Mouse (Mus musculus): ENCODE results near the gene Gm42669. TPM values are rescaled to one million over a fixed set of nuclear protein-coding genes. Genes with fewer than 3 reads are reported as not detected.

Gene Gm42669
- polyA plus RNA-seq, 1 experiment, result 0.04 TPM

GRCm38 (mm10) chr5:107497519-107498501 is 9.6 kb upstream of the Gm42669 start:
- Histone ChIP-seq H3K79me3 (ENCODE audit: low read depth) (no peaks in the 10 kb centered on the region), H3K79me2 (ENCODE audit: control insufficient read depth, insufficient read depth) (no peaks in the 10 kb centered on the region), H3K27me3 (ENCODE audit: control insufficient read depth, insufficient read depth, insufficient read length) (no peaks in the 10 kb centered on the region), H3K4me3 (ENCODE audit: insufficient read depth, poor library complexity, severe bottlenecking) (no peak overlapping the region), H3ac (ENCODE audit: control insufficient read depth, insufficient read length, low read depth) (no peak overlapping the region), H3K36me3 (ENCODE audit: control insufficient read depth, insufficient read depth) (no peaks in the 10 kb centered on the region)
- TF ChIP-seq MAX (IDR thresholded peaks at IDR 0.05) (no peak), MYOD1 (IDR thresholded peaks at IDR 0.05; ENCODE audit: control insufficient read depth, insufficient read length, low read depth) (no peak), CEBPB (IDR thresholded peaks at IDR 0.05; ENCODE audit: low read depth) (no peak), MYOG (IDR thresholded peaks at IDR 0.05; ENCODE audit: control insufficient read depth, extremely low read depth, insufficient read length) (no peak), FOSL1 (IDR thresholded peaks at IDR 0.05; ENCODE audit: insufficient read depth, low read length, poor library complexity, severe bottlenecking) (no peak), USF1 (IDR thresholded peaks at IDR 0.05; ENCODE audit: low read depth) (no peak), CTCF (IDR thresholded peaks at IDR 0.05; ENCODE audit: control insufficient read depth, insufficient read depth, insufficient read length) (no peak)

GRCm38 (mm10) chr5:107498806-107499310 is 8.6 kb upstream of the Gm42669 start:
- no peaks in the 10 kb centered on the region for H3K36me3 ChIP-seq (ENCODE audit: control insufficient read depth, insufficient read depth)
- H3ac ChIP-seq (ENCODE audit: control insufficient read depth, insufficient read length, low read depth), result no peak overlapping the region
- no peaks in the 10 kb centered on the region for H3K79me2 ChIP-seq (ENCODE audit: control insufficient read depth, insufficient read depth)
- TF ChIP-seq FOSL1 (IDR thresholded peaks at IDR 0.05; ENCODE audit: insufficient read depth, low read length, poor library complexity, severe bottlenecking), result no peak
- TF ChIP-seq MYOG (IDR thresholded peaks at IDR 0.05; ENCODE audit: control insufficient read depth, extremely low read depth, insufficient read length), result no peak
- no peak for TF ChIP-seq MAX (IDR thresholded peaks at IDR 0.05)
- no peak for TF ChIP-seq MYOD1 (IDR thresholded peaks at IDR 0.05; ENCODE audit: control insufficient read depth, insufficient read length, low read depth)
- TF ChIP-seq CEBPB (IDR thresholded peaks at IDR 0.05; ENCODE audit: low read depth), result no peak
- TF ChIP-seq CTCF (IDR thresholded peaks at IDR 0.05; ENCODE audit: control insufficient read depth, insufficient read depth, insufficient read length), result no peak
- TF ChIP-seq USF1 (IDR thresholded peaks at IDR 0.05; ENCODE audit: low read depth), result no peak
- no peaks in the 10 kb centered on the region for H3K79me3 ChIP-seq (ENCODE audit: low read depth)
- H3K27me3 ChIP-seq (ENCODE audit: control insufficient read depth, insufficient read depth, insufficient read length), result no peaks in the 10 kb centered on the region
- no peak overlapping the region for H3K4me3 ChIP-seq (ENCODE audit: insufficient read depth, poor library complexity, severe bottlenecking)

- H3K79me3 ChIP-seq (ENCODE audit: low read depth), result no peaks in the 10 kb centered on the region
- H3K79me2 ChIP-seq (ENCODE audit: control insufficient read depth, insufficient read depth), result no peaks in the 10 kb centered on the region
- no peaks in the 10 kb centered on the region for H3K36me3 ChIP-seq (ENCODE audit: control insufficient read depth, insufficient read depth)
- no peaks in the 10 kb centered on the region for H3K27me3 ChIP-seq (ENCODE audit: control insufficient read depth, insufficient read depth, insufficient read length)
- H3ac ChIP-seq (ENCODE audit: control insufficient read depth, insufficient read length, low read depth), result no peak overlapping the region
- TF ChIP-seq CEBPB (IDR thresholded peaks at IDR 0.05; ENCODE audit: low read depth), result no peak
- TF ChIP-seq MYOD1 (IDR thresholded peaks at IDR 0.05; ENCODE audit: control insufficient read depth, insufficient read length, low read depth), result no peak
- TF ChIP-seq MAX (IDR thresholded peaks at IDR 0.05), result no peak
- TF ChIP-seq FOSL1 (IDR thresholded peaks at IDR 0.05; ENCODE audit: insufficient read depth, low read length, poor library complexity, severe bottlenecking), result no peak
- TF ChIP-seq USF1 (IDR thresholded peaks at IDR 0.05; ENCODE audit: low read depth), result no peak
- TF ChIP-seq CTCF (IDR thresholded peaks at IDR 0.05; ENCODE audit: control insufficient read depth, insufficient read depth, insufficient read length), result no peak
- TF ChIP-seq MYOG (IDR thresholded peaks at IDR 0.05; ENCODE audit: control insufficient read depth, extremely low read depth, insufficient read length), result no peak
- no peak overlapping the region for H3K4me3 ChIP-seq (ENCODE audit: insufficient read depth, poor library complexity, severe bottlenecking)
Observed at GRCm38 (mm10) chr5:107499891-107500535, 7.4 kb upstream of the Gm42669 start.

- Histone ChIP-seq H3K79me3 (ENCODE audit: low read depth) (no peaks in the 10 kb centered on the region), H3K36me3 (ENCODE audit: control insufficient read depth, insufficient read depth) (no peaks in the 10 kb centered on the region), H3ac (ENCODE audit: control insufficient read depth, insufficient read length, low read depth) (no peak overlapping the region), H3K27me3 (ENCODE audit: control insufficient read depth, insufficient read depth, insufficient read length) (no peaks in the 10 kb centered on the region), H3K4me3 (ENCODE audit: insufficient read depth, poor library complexity, severe bottlenecking) (no peak overlapping the region), H3K79me2 (ENCODE audit: control insufficient read depth, insufficient read depth) (no peaks in the 10 kb centered on the region)
- TF ChIP-seq CEBPB (IDR thresholded peaks at IDR 0.05; ENCODE audit: low read depth) (no peak), MYOG (IDR thresholded peaks at IDR 0.05; ENCODE audit: control insufficient read depth, extremely low read depth, insufficient read length) (no peak), MYOD1 (IDR thresholded peaks at IDR 0.05; ENCODE audit: control insufficient read depth, insufficient read length, low read depth) (no peak), FOSL1 (IDR thresholded peaks at IDR 0.05; ENCODE audit: insufficient read depth, low read length, poor library complexity, severe bottlenecking) (no peak), MAX (IDR thresholded peaks at IDR 0.05) (no peak), USF1 (IDR thresholded peaks at IDR 0.05; ENCODE audit: low read depth) (no peak), CTCF (IDR thresholded peaks at IDR 0.05; ENCODE audit: control insufficient read depth, insufficient read depth, insufficient read length) (no peak)
Observed at GRCm38 (mm10) chr5:107500741-107501140, 6.7 kb upstream of the Gm42669 start.

- H3K4me3 ChIP-seq (ENCODE audit: insufficient read depth, poor library complexity, severe bottlenecking), result no peak overlapping the region
- no peak overlapping the region for H3ac ChIP-seq (ENCODE audit: control insufficient read depth, insufficient read length, low read depth)
- no peak for TF ChIP-seq MYOG (IDR thresholded peaks at IDR 0.05; ENCODE audit: control insufficient read depth, extremely low read depth, insufficient read length)
- no peak for TF ChIP-seq MAX (IDR thresholded peaks at IDR 0.05)
- no peak for TF ChIP-seq MYOD1 (IDR thresholded peaks at IDR 0.05; ENCODE audit: control insufficient read depth, insufficient read length, low read depth)
- TF ChIP-seq CTCF (IDR thresholded peaks at IDR 0.05; ENCODE audit: control insufficient read depth, insufficient read depth, insufficient read length), result no peak
- TF ChIP-seq CEBPB (IDR thresholded peaks at IDR 0.05; ENCODE audit: low read depth), result no peak
- no peak for TF ChIP-seq USF1 (IDR thresholded peaks at IDR 0.05; ENCODE audit: low read depth)
- no peak for TF ChIP-seq FOSL1 (IDR thresholded peaks at IDR 0.05; ENCODE audit: insufficient read depth, low read length, poor library complexity, severe bottlenecking)
- H3K36me3 ChIP-seq (ENCODE audit: control insufficient read depth, insufficient read depth), result no peaks in the 10 kb centered on the region
- no peaks in the 10 kb centered on the region for H3K27me3 ChIP-seq (ENCODE audit: control insufficient read depth, insufficient read depth, insufficient read length)
- H3K79me2 ChIP-seq (ENCODE audit: control insufficient read depth, insufficient read depth), result no peaks in the 10 kb centered on the region
- H3K79me3 ChIP-seq (ENCODE audit: low read depth), result no peaks in the 10 kb centered on the region
Observed at GRCm38 (mm10) chr5:107510503-107510902, 3.1 kb downstream of the Gm42669 start.

Data from C2C12 (cell line).